Mouse (Mus musculus) retina, postnatal 7 days (tissue): ENCODE data around the gene Rhoh.
A peak's percentile ranks its signal among the peaks of the same experiment; 100 is the strongest.

Experiments used
- DNase-seq: peaks from one replicate; pipeline ENCODE4 v3.0.0-alpha.2; 2012; ENCODE audit warnings: low read depth, low spot score

Gene Rhoh

GRCm38 (mm10) chr5:65929162-65929561, 68.1 kb downstream of the Rhoh start:
- DNase-seq, result no peak

GRCm38 (mm10) chr5:65930171-65930570, 69.2 kb downstream of the Rhoh start:
- no peak for DNase-seq

DNA sequence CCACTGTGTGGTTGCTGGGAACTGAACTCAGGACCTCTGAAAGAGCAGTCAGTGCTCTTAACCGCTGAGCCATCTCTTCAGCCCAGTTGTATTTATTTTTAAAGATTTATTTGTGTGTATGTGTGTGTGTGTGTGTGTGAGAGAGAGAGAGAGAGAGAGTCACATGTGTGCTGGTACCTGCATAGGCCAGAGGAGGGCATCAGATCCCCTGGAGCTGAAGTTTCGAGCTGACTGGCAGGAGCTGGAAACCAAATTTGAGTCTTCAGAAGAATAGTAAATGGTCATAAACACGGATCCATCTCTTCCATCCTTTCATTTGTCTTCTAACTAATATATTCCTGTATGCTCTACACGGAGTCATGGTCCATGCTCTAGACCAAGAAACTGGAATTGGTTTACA, 72.2 kb downstream of the Rhoh start:
- DNase-seq, result no peak

- DNase-seq, result no peak
These were observed 72.8 kb downstream of the Rhoh start for GRCm38 (mm10) chr5:65933764-65934163.

GRCm38 (mm10) chr5:65934783-65935182, 73.8 kb downstream of the Rhoh start, which contains the start of gene Chrna9:
Gene Chrna9 (plus strand): TSS chr5:65934921.
- DNase-seq, result no peak

GRCm38 (mm10) chr5:65937011-65937726, 76.2 kb downstream of the Rhoh start:
- no peak for DNase-seq

- DNase-seq, result peak; percentile 67
These were observed 77.1 kb downstream of the Rhoh start for GRCm38 (mm10) chr5:65937998-65938715.

- DNase-seq, result no peak
These were observed 80.1 kb downstream of the Rhoh start for GRCm38 (mm10) chr5:65941145-65941544.
